Mouse (Mus musculus) bone marrow, adult 2 months (tissue): Measurements from ENCODE around the gene 2610507B11Rik.

Experiments
- CTCF ChIP-seq: fragments of 200-500 bp; IDR thresholded peaks from 2 replicates; pipeline ENCODE4 v1.5.1; 2011; ENCODE audit warnings: low read length, control low read depth; ENCODE audit not compliant: control insufficient read depth, insufficient read depth
- POLR2A ChIP-seq: fragments of 200-500 bp; IDR thresholded peaks from 2 replicates; pipeline ENCODE4 v1.6.1; 2011; ENCODE audit warnings: low read depth, mild to moderate bottlenecking, control low read depth, low read length, borderline replicate concordance; ENCODE audit not compliant: control insufficient read depth

- TF ChIP-seq POLR2A, result no peak
- no peak for TF ChIP-seq CTCF
Observed at GRCm38 (mm10) chr11:78278853-78279252, 17.3 kb downstream of the 2610507B11Rik start.
